Mouse (Mus musculus): ENCODE measurements around the gene Pip5k1b. TPM values are rescaled to one million over a fixed set of nuclear protein-coding genes. Genes with fewer than 3 reads are reported as not detected.

Pip5k1b gene
- polyA plus RNA-seq, 1 experiment from 2014 or later = 1.3 TPM

DNA sequence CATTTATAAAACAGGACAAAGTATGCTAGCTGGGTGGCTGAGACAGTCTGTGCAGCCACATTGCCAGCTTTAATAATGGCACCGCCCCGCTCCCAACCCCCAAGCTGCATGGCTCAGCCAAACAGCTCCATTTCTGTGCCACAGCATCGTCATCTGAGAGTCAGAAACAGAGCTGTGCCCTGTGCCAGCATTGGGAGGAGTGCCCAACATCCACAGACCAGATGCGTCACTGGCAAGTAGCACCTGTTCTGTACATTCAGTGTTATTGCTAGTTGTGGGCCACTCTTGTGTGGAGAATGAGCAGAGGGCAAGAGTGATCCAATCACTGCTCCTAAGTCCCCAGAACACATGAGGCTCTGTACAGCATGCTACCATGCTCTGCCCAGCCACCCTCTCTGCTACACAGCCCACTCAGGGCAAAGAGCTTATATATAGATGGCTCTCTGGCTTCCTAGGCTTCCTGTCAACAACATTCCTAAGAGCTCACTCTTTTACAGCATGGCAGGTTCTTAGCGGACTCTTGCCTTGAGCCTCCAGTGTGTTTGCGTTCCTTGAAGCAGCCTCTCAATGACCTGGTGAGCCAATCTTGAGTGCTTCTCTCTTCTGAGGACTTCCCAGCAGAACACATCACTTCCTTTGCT, 99.0 kb downstream of the Pip5k1b start:
- Histone ChIP-seq H3K27ac (ENCODE audit: low read depth, low read length) (no peak overlapping the region), H3K4me1 (ENCODE audit: control insufficient read depth, insufficient read depth, low read length) (peaks cover 6% of the 10 kb centered on the region; the same call in 1 of the 2 replicates), H3K36me3 (ENCODE audit: control insufficient read depth, insufficient read depth, low read length) (no peaks in the 10 kb centered on the region), H3K27me3 (ENCODE audit: control insufficient read depth, insufficient read depth, low read length) (no peaks in the 10 kb centered on the region), H3K4me2 (ENCODE audit: low read depth) (no peak overlapping the region), H3K9ac (ENCODE audit: low read length) (no peak overlapping the region), H3K4me3 (ENCODE audit: low read depth, low read length) (no peak overlapping the region), H3K9me3 (ENCODE audit: control insufficient read depth, low read length) (no peaks in the 10 kb centered on the region)
- no peak for DNase-seq (ENCODE audit: low spot score)
- ATAC-seq (ENCODE audit: insufficient read depth, low FRiP score, low TSS enrichment) = no peak
- 95% methylated on average over 6 of the region's 6 CpGs for WGBS

DNA sequence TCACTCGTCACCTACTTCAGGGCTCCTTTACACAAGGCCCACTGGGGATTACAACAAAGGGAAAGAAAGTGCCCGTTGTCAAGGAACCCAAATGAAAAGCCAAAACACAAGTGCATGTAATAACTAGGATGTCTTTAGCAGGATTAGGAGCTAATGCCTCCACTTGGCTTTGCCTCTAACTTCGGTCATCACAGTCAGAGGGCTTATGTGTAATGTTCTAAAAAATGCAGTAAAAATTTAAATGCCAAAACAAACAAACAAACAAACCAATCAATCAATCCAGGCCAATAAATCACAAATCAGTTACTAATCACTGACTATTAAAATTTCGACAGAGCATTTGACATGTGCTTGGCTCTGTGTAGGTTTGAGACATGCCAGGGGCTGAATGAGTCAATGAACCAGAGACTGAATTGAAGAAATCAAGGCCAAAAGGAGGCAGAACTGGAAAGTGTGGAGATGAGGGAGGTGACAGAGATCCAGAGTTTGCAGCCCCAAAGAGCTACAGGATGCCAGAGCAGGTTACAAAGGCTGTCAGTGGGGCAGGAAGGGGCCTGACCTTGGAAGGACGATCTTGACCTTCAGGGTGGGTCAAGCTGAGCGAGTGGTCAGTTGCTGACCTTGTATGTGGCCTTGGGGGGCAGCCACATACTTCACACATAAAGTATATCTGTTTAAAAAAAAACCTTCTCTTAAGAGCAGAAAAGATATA, 100.3 kb downstream of the Pip5k1b start:
- Histone ChIP-seq H3K4me2 (ENCODE audit: low read depth) (no peak overlapping the region), H3K36me3 (ENCODE audit: control insufficient read depth, insufficient read depth, low read length) (no peaks in the 10 kb centered on the region), H3K9ac (ENCODE audit: low read length) (no peak overlapping the region), H3K9me3 (ENCODE audit: control insufficient read depth, low read length) (no peaks in the 10 kb centered on the region), H3K27me3 (ENCODE audit: control insufficient read depth, insufficient read depth, low read length) (no peaks in the 10 kb centered on the region), H3K27ac (ENCODE audit: low read depth, low read length) (no peak overlapping the region), H3K4me3 (ENCODE audit: low read depth, low read length) (no peak overlapping the region), H3K4me1 (ENCODE audit: control insufficient read depth, insufficient read depth, low read length) (peaks cover 6% of the 10 kb centered on the region; the same call in 1 of the 2 replicates)
- ATAC-seq (ENCODE audit: insufficient read depth, low FRiP score, low TSS enrichment) (no peak), DNase-seq (ENCODE audit: low spot score) (no peak)
- WGBS = 82% methylated on average over 6 of the region's 6 CpGs

DNA sequence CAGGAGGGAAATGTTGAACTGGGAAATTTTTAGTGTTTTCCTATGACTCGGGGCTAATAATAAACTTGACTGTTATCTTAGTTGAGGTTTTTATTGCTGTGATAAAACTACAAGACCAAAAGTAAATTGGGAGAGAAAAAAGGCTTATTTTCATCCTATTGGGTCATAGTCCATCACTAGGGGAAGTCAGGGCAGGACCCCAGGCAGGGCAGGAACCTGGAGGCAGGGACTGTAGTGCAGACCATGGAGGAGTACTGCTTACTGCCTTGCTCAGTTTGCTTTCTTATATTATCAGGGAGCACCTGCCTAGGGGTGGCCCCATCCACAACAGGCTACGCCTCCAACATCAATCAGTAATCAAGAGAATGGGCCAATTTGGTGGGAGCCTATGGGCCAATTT, 101.2 kb downstream of the Pip5k1b start:
- 74% methylated on average over 2 of the region's 2 CpGs for WGBS
- H3K9ac ChIP-seq (ENCODE audit: low read length) = no peak overlapping the region
- no peaks in the 10 kb centered on the region for H3K36me3 ChIP-seq (ENCODE audit: control insufficient read depth, insufficient read depth, low read length)
- ATAC-seq (ENCODE audit: insufficient read depth, low FRiP score, low TSS enrichment) (no peak), DNase-seq (ENCODE audit: low spot score) (no peak)
- H3K4me3 ChIP-seq (ENCODE audit: low read depth, low read length) = no peak overlapping the region
- H3K9me3 ChIP-seq (ENCODE audit: control insufficient read depth, low read length) = no peaks in the 10 kb centered on the region
- H3K4me1 ChIP-seq (ENCODE audit: control insufficient read depth, insufficient read depth, low read length) = peaks cover 6% of the 10 kb centered on the region; the same call in 1 of the 2 replicates
- H3K27ac ChIP-seq (ENCODE audit: low read depth, low read length) = no peak overlapping the region
- H3K27me3 ChIP-seq (ENCODE audit: control insufficient read depth, insufficient read depth, low read length) = no peaks in the 10 kb centered on the region
- no peak overlapping the region for H3K4me2 ChIP-seq (ENCODE audit: low read depth)

DNA sequence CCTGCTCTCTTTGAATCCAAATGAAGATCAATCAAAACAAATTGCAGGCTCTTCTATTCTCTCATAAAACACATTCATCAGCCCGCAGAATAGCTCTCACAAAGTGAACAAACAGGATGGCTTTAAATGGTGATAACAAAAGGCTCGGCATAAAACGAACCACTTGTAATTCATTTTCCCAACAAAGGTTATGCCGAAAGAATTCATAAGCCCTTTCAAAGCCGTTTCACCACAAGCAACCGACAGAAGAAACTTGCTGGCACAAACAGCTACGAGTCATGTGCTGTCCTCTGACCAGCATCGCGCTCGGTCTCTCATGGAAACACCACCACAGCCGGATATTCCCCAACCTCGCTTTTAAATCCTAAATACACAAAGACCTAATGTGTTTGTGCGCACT, 102.3 kb downstream of the Pip5k1b start:
- peaks cover 6% of the 10 kb centered on the region; the same call in 1 of the 2 replicates for H3K4me1 ChIP-seq (ENCODE audit: control insufficient read depth, insufficient read depth, low read length)
- DNase-seq (ENCODE audit: low spot score) (peak; percentile 35), ATAC-seq (ENCODE audit: insufficient read depth, low FRiP score, low TSS enrichment) (no peak)
- no peaks in the 10 kb centered on the region for H3K9me3 ChIP-seq (ENCODE audit: control insufficient read depth, low read length)
- H3K4me2 ChIP-seq (ENCODE audit: low read depth) = peak overlapping the region; percentile 1; the same call in 1 of the 2 replicates
- no peaks in the 10 kb centered on the region for H3K36me3 ChIP-seq (ENCODE audit: control insufficient read depth, insufficient read depth, low read length)
- 50% methylated on average over 13 of the region's 13 CpGs for WGBS
- H3K4me3 ChIP-seq (ENCODE audit: low read depth, low read length) = no peak overlapping the region
- peak overlapping the region; percentile 42 for H3K9ac ChIP-seq (ENCODE audit: low read length)
- no peaks in the 10 kb centered on the region for H3K27me3 ChIP-seq (ENCODE audit: control insufficient read depth, insufficient read depth, low read length)
- 0 out of 2 replicates have a peak overlapping the region, but pooled peaks have one; percentile 39 for H3K27ac ChIP-seq (ENCODE audit: low read depth, low read length)

DNA sequence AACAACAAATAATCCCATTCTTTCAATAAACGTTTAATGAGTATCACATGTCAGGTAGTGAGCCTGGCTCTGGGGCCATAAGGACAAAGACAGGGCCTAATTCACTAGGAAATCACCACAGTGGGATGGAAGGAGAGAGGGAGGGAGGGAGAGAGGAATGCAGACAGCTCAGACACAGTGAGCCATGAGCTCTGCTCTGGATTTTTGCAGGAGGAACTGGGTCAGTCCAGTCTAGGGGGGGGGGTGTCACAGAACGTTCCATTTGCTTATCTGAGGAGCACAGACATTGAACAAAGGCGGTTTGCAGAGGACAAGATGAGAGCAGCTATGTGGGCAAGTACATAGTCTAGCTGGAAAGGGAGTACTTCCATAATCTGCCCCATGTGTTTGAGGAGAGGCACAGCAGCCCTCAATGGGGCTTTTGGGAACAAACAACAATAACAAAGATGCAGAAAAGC, 103.2 kb downstream of the Pip5k1b start:
- Histone ChIP-seq H3K36me3 (ENCODE audit: control insufficient read depth, insufficient read depth, low read length) (no peaks in the 10 kb centered on the region), H3K4me1 (ENCODE audit: control insufficient read depth, insufficient read depth, low read length) (peaks cover 6% of the 10 kb centered on the region; the same call in 1 of the 2 replicates), H3K9me3 (ENCODE audit: control insufficient read depth, low read length) (no peaks in the 10 kb centered on the region), H3K4me3 (ENCODE audit: low read depth, low read length) (no peak overlapping the region), H3K4me2 (ENCODE audit: low read depth) (no peak overlapping the region), H3K9ac (ENCODE audit: low read length) (no peak overlapping the region), H3K27me3 (ENCODE audit: control insufficient read depth, insufficient read depth, low read length) (no peaks in the 10 kb centered on the region), H3K27ac (ENCODE audit: low read depth, low read length) (0 out of 2 replicates have a peak overlapping the region, but pooled peaks have one; percentile 50)
- 35% methylated on average over 3 of the region's 3 CpGs for WGBS
- DNase-seq (ENCODE audit: low spot score) = peak; percentile 55
- ATAC-seq (ENCODE audit: insufficient read depth, low FRiP score, low TSS enrichment) = peak; percentile 50

DNA sequence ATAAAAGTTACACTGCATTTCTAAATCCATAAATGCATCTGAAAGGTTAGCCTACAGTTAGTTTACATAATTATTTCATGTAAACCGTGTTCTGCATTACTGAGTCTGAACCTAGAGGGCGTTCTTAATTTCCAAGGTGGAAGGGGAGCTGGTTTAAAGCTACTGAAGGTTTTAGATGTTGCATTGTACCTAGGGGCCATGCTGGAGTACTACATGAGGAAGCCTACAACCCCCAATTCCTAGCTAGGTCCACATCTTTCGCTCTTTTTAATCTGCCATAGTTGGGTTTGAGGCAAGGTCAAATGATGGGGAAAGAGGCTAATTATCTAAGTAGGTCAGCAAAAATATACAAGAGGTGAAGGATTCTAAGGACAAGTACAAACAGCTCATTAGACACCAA, 104.0 kb downstream of the Pip5k1b start:
- 91% methylated on average over 3 of the region's 3 CpGs for whole genome bisulfite sequencing
- no peaks in the 10 kb centered on the region for H3K27me3 ChIP-seq (ENCODE audit: control insufficient read depth, insufficient read depth, low read length)
- H3K4me1 ChIP-seq (ENCODE audit: control insufficient read depth, insufficient read depth, low read length) = peaks cover 6% of the 10 kb centered on the region; the same call in 1 of the 2 replicates
- H3K4me2 ChIP-seq (ENCODE audit: low read depth) = no peak overlapping the region
- DNase-seq (ENCODE audit: low spot score) = no peak
- H3K9ac ChIP-seq (ENCODE audit: low read length) = no peak overlapping the region
- no peak for ATAC-seq (ENCODE audit: insufficient read depth, low FRiP score, low TSS enrichment)
- H3K9me3 ChIP-seq (ENCODE audit: control insufficient read depth, low read length) = no peaks in the 10 kb centered on the region
- H3K4me3 ChIP-seq (ENCODE audit: low read depth, low read length) = no peak overlapping the region
- H3K27ac ChIP-seq (ENCODE audit: low read depth, low read length) = no peak overlapping the region
- H3K36me3 ChIP-seq (ENCODE audit: control insufficient read depth, insufficient read depth, low read length) = no peaks in the 10 kb centered on the region

DNA sequence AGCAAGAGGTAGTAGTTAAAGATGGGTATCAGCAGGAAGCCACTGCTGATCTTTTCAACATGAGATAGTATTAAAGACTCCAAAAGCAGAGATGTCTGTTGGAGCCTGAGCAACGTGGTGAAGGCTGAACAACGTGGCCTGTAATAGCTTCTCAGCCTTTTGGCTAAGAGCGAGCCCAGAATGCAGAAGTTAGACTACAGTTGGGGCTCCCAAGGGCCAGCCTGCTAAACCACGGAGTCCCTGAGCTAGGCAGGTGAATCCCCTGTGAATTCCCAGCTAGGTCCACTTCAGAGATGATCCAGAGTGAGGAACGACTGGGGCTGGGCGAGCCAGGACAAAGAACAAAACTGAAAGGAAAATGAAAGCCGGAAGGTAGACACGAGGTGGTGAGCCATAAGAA, 104.9 kb downstream of the Pip5k1b start:
- no peak overlapping the region for H3K4me2 ChIP-seq (ENCODE audit: low read depth)
- peaks cover 6% of the 10 kb centered on the region; the same call in 1 of the 2 replicates for H3K4me1 ChIP-seq (ENCODE audit: control insufficient read depth, insufficient read depth, low read length)
- no peaks in the 10 kb centered on the region for H3K36me3 ChIP-seq (ENCODE audit: control insufficient read depth, insufficient read depth, low read length)
- DNase-seq (ENCODE audit: low spot score) = no peak
- H3K9ac ChIP-seq (ENCODE audit: low read length) = no peak overlapping the region
- 93% methylated on average over 8 of the region's 8 CpGs for WGBS
- no peaks in the 10 kb centered on the region for H3K27me3 ChIP-seq (ENCODE audit: control insufficient read depth, insufficient read depth, low read length)
- no peaks in the 10 kb centered on the region for H3K9me3 ChIP-seq (ENCODE audit: control insufficient read depth, low read length)
- no peak overlapping the region for H3K4me3 ChIP-seq (ENCODE audit: low read depth, low read length)
- H3K27ac ChIP-seq (ENCODE audit: low read depth, low read length) = no peak overlapping the region
- no peak for ATAC-seq (ENCODE audit: insufficient read depth, low FRiP score, low TSS enrichment)

DNA sequence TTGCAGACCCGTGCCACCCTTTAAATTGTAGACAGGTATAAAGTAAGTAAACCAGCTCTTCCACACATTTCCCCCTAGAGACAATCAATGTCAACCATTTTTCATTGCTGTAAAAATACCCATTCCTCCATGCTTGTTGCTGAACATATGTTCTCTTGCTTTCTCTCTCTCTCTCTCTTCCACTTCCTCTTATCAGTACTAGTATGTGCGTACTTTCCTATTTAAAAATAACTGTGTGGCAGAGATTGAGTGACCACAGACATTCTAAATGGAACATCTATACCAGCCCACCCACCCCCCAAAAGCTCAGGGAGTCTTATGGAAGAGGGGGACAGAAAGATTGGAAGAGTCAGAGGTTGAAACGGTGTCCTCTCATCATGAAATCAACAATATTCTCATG, 111.3 kb downstream of the Pip5k1b start:
- Histone ChIP-seq H3K27me3 (ENCODE audit: control insufficient read depth, insufficient read depth, low read length) (no peaks in the 10 kb centered on the region), H3K4me3 (ENCODE audit: low read depth, low read length) (no peak overlapping the region), H3K9ac (ENCODE audit: low read length) (no peak overlapping the region), H3K4me2 (ENCODE audit: low read depth) (no peak overlapping the region), H3K36me3 (ENCODE audit: control insufficient read depth, insufficient read depth, low read length) (no peaks in the 10 kb centered on the region), H3K9me3 (ENCODE audit: control insufficient read depth, low read length) (no peaks in the 10 kb centered on the region), H3K27ac (ENCODE audit: low read depth, low read length) (no peak overlapping the region), H3K4me1 (ENCODE audit: control insufficient read depth, insufficient read depth, low read length) (no peaks in the 10 kb centered on the region)
- 88% methylated on average over 3 of the region's 3 CpGs for WGBS
- no peak for ATAC-seq (ENCODE audit: insufficient read depth, low FRiP score, low TSS enrichment)
- DNase-seq (ENCODE audit: low spot score) = no peak

DNA sequence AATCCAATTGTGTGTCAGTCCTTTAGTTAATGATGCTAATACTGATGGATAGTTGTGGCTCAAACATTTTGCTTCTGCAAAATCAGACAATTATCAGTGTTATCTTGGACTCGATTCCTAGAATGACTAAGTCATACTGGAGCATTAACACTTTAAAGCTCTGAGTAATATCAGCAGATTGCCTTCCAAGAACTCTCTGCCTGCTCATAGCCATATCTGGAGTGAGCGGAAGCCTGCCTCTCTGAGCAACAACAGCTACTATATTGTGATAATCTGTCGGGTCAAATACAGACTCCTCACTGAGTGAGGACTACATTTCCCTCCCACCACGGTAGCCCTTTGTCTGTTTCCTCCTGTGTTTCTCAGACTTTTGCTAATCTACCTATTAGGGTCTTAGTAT, 116.0 kb downstream of the Pip5k1b start:
- DNase-seq (ENCODE audit: low spot score) = no peak
- H3K4me1 ChIP-seq (ENCODE audit: control insufficient read depth, insufficient read depth, low read length) = no peaks in the 10 kb centered on the region
- H3K4me3 ChIP-seq (ENCODE audit: low read depth, low read length) = no peak overlapping the region
- no peaks in the 10 kb centered on the region for H3K27me3 ChIP-seq (ENCODE audit: control insufficient read depth, insufficient read depth, low read length)
- no peaks in the 10 kb centered on the region for H3K9me3 ChIP-seq (ENCODE audit: control insufficient read depth, low read length)
- H3K36me3 ChIP-seq (ENCODE audit: control insufficient read depth, insufficient read depth, low read length) = no peaks in the 10 kb centered on the region
- H3K4me2 ChIP-seq (ENCODE audit: low read depth) = no peak overlapping the region
- whole genome bisulfite sequencing = 90% methylated on average over 4 of the region's 4 CpGs
- H3K9ac ChIP-seq (ENCODE audit: low read length) = no peak overlapping the region
- no peak for ATAC-seq (ENCODE audit: insufficient read depth, low FRiP score, low TSS enrichment)
- no peak overlapping the region for H3K27ac ChIP-seq (ENCODE audit: low read depth, low read length)

All from neural tube, embryonic 11.5 days (tissue).